Mouse (Mus musculus): Measurements from ENCODE around the gene Ltbp2.
A peak's percentile ranks its signal among the peaks of the same experiment; 100 is the strongest.

DNA sequence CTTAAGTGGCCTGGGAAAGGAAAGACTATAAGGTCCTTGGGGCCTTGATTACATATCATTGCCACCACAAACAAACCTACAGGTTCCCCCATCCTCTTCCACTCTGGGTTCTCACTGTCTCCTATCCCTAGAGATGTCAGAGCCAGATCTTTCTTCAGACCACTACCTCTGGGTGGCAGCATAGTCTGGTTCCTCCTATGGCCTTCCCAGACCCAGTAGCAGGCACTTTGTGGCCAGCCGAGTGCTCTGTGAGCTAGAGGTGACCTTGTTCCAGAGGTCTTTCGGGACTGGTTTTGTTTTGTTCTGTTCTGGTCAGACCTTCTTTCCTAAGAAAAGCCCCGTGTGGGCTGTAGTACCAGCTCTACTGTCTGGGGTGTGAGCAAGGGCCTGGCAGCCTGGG is 64.3 kb downstream of the Ltbp2 start:
- TF ChIP-seq CTCF (IDR thresholded peaks at IDR 0.05; ENCODE audit: low read depth) (peak; percentile 33), EP300 (IDR thresholded peaks at IDR 0.05; ENCODE audit: low read depth) (no peak)
